In genomic region chr4:53526446-53526845, GRCm38 (mm10) we compare ENCODE assay signal across 20 mouse cellular contexts.
DNase-seq lines count a peak whose midpoint lies in the region; ATAC-seq and TF ChIP-seq lines count a peak whose summit lies in the region.
"Had no signal": no experiment of that assay in that cellular context is flagged by ENCODE, and none has a peak within 500 bp of the region (broad histone marks: within the 10 kb centered on the region; RNA-seq: fewer than 3 reads in every experiment).

No protein-coding gene starts in this region.

- H3K27me3 ChIP-seq in forebrain, embryonic 14.5 days (replicated peaks; ENCODE audit: control insufficient read depth, insufficient read depth, low read length) = no peaks in the 10 kb centered on the region
- H3K27me3 ChIP-seq in forebrain, postnatal 0 days (ENCODE audit: insufficient read depth, low read length) = no peaks in the 10 kb centered on the region
- no peaks in the 10 kb centered on the region for H3K27me3 ChIP-seq in heart, postnatal 0 days (ENCODE audit: control insufficient read depth, insufficient read depth, low read length)
- H3K27me3 ChIP-seq in stomach, embryonic 15.5 days (replicated peaks) = no peaks in the 10 kb centered on the region
- H3K27me3 ChIP-seq in stomach, postnatal 0 days (ENCODE audit: control insufficient read depth, insufficient read depth, low read length) = no peaks in the 10 kb centered on the region
- H3K27me3 ChIP-seq: forebrain, embryonic 13.5 days had no signal

- no peak overlapping the region for H3K27ac ChIP-seq in forebrain, embryonic 14.5 days (ENCODE audit: low read depth, low read length)
- H3K27ac ChIP-seq in forebrain, postnatal 0 days (ENCODE audit: low read depth, low read length) = no peak overlapping the region
- H3K27ac ChIP-seq in heart, postnatal 0 days (ENCODE audit: low read depth) = 0 out of 2 replicates have a peak overlapping the region, but pooled peaks have one; percentile 4
- peak overlapping the region; percentile 13; the same call in 1 of the 2 replicates for H3K27ac ChIP-seq in stomach, embryonic 15.5 days
- no peak overlapping the region for H3K27ac ChIP-seq in stomach, postnatal 0 days (replicated peaks)
- H3K27ac ChIP-seq: embryonic facial prominence, embryonic 10.5 days; forebrain, embryonic 13.5 days had no signal

- no peaks in the 10 kb centered on the region for H3K9me3 ChIP-seq in forebrain, embryonic 14.5 days (replicated peaks; ENCODE audit: control insufficient read depth, low read length)
- no peaks in the 10 kb centered on the region for H3K9me3 ChIP-seq in forebrain, postnatal 0 days (ENCODE audit: low read length)
- no peaks in the 10 kb centered on the region for H3K9me3 ChIP-seq in heart, postnatal 0 days (replicated peaks; ENCODE audit: control insufficient read depth, low read length)
- no peaks in the 10 kb centered on the region for H3K9me3 ChIP-seq in stomach, embryonic 15.5 days
- no peaks in the 10 kb centered on the region for H3K9me3 ChIP-seq in stomach, postnatal 0 days (ENCODE audit: control insufficient read depth, low read length)
- H3K9me3 ChIP-seq: embryonic facial prominence, embryonic 10.5 days; forebrain, embryonic 13.5 days; G1E had no signal

- 23% methylated on average over 2 of the region's 2 CpGs for WGBS in forebrain, embryonic 14.5 days
- WGBS in forebrain, postnatal 0 days = 21% methylated on average over 2 of the region's 2 CpGs
- WGBS in heart, postnatal 0 days = 35% methylated on average over 2 of the region's 2 CpGs
- 14% methylated on average over 2 of the region's 2 CpGs for WGBS in stomach, embryonic 15.5 days
- WGBS in stomach, postnatal 0 days = 11% methylated on average over 2 of the region's 2 CpGs

- H3K9ac ChIP-seq in forebrain, embryonic 14.5 days (ENCODE audit: low read length) = no peak overlapping the region
- no peak overlapping the region for H3K9ac ChIP-seq in forebrain, postnatal 0 days
- H3K9ac ChIP-seq in heart, postnatal 0 days (replicated peaks; ENCODE audit: low read depth, low read length) = no peak overlapping the region
- no peak overlapping the region for H3K9ac ChIP-seq in stomach, embryonic 15.5 days
- no peak overlapping the region for H3K9ac ChIP-seq in stomach, postnatal 0 days (ENCODE audit: low read length)
- H3K9ac ChIP-seq: forebrain, embryonic 13.5 days had no signal

- no peaks in the 10 kb centered on the region for H3K36me3 ChIP-seq in forebrain, embryonic 14.5 days (ENCODE audit: control insufficient read depth, insufficient read depth, low read length)
- 0 out of 2 replicates have a peak, but pooled peaks cover 1% of the 10 kb centered on the region for H3K36me3 ChIP-seq in forebrain, postnatal 0 days (ENCODE audit: insufficient read depth)
- H3K36me3 ChIP-seq in heart, postnatal 0 days (replicated peaks; ENCODE audit: control insufficient read depth, insufficient read depth, low read length) = no peaks in the 10 kb centered on the region; the same call in 1 of the 2 replicates
- H3K36me3 ChIP-seq in stomach, embryonic 15.5 days = 0 out of 2 replicates have a peak, but pooled peaks cover 2% of the 10 kb centered on the region
- H3K36me3 ChIP-seq in stomach, postnatal 0 days (ENCODE audit: control insufficient read depth, insufficient read depth, low read length) = 0 out of 2 replicates have a peak, but pooled peaks cover 3% of the 10 kb centered on the region
- H3K36me3 ChIP-seq: embryonic facial prominence, embryonic 10.5 days had no signal

- H3K4me3 ChIP-seq in forebrain, embryonic 14.5 days (ENCODE audit: low read depth, low read length) = no peak overlapping the region
- no peak overlapping the region for H3K4me3 ChIP-seq in forebrain, postnatal 0 days (ENCODE audit: low read depth, low read length)
- no peak overlapping the region for H3K4me3 ChIP-seq in heart, postnatal 0 days (ENCODE audit: low read depth, low read length)
- no peak overlapping the region for H3K4me3 ChIP-seq in stomach, embryonic 15.5 days (replicated peaks)
- no peak overlapping the region for H3K4me3 ChIP-seq in stomach, postnatal 0 days (ENCODE audit: low read depth, low read length)
- H3K4me3 ChIP-seq: embryonic facial prominence, embryonic 10.5 days; forebrain, embryonic 13.5 days had no signal

- H3K4me2 ChIP-seq in forebrain, embryonic 14.5 days (ENCODE audit: low read length) = no peak overlapping the region
- no peak overlapping the region for H3K4me2 ChIP-seq in forebrain, postnatal 0 days (ENCODE audit: low read depth)
- H3K4me2 ChIP-seq in heart, postnatal 0 days (ENCODE audit: low read depth, low read length) = no peak overlapping the region
- H3K4me2 ChIP-seq in stomach, embryonic 15.5 days = no peak overlapping the region
- no peak overlapping the region for H3K4me2 ChIP-seq in stomach, postnatal 0 days (replicated peaks; ENCODE audit: low read depth)
- H3K4me2 ChIP-seq: forebrain, embryonic 13.5 days had no signal

- ATAC-seq in forebrain, embryonic 14.5 days = peak; percentile 37; the same call in 1 of the 2 replicates
- ATAC-seq in forebrain, postnatal 0 days = no peak
- ATAC-seq in heart, postnatal 0 days (ENCODE audit: insufficient read depth, low read depth) = no peak
- ATAC-seq in stomach, embryonic 15.5 days (ENCODE audit: insufficient read depth, low FRiP score, low read depth) = no peak
- no peak for ATAC-seq in stomach, postnatal 0 days (ENCODE audit: low FRiP score, low TSS enrichment)
- ATAC-seq: CD4-positive, CD25-positive, alpha-beta regulatory T cell, adult 4 months; forebrain, embryonic 13.5 days; hindbrain, embryonic 16.5 days; inflammation-experienced regulatory T-cells, adult 6 months had no signal

- peaks cover 6% of the 10 kb centered on the region for H3K4me1 ChIP-seq in forebrain, embryonic 14.5 days (ENCODE audit: control insufficient read depth, insufficient read depth, low read length)
- H3K4me1 ChIP-seq in forebrain, postnatal 0 days (ENCODE audit: insufficient read depth) = no peaks in the 10 kb centered on the region
- H3K4me1 ChIP-seq in heart, postnatal 0 days (ENCODE audit: control insufficient read depth, insufficient read depth) = 0 out of 2 replicates have a peak, but pooled peaks cover 6% of the 10 kb centered on the region
- H3K4me1 ChIP-seq in stomach, embryonic 15.5 days = no peaks in the 10 kb centered on the region
- no peaks in the 10 kb centered on the region for H3K4me1 ChIP-seq in stomach, postnatal 0 days (replicated peaks; ENCODE audit: control insufficient read depth, insufficient read depth)
- H3K4me1 ChIP-seq: embryonic facial prominence, embryonic 10.5 days had no signal

- TF ChIP-seq CTCF in forebrain, postnatal 0 days (IDR thresholded peaks at IDR 0.05; ENCODE audit: low read depth) = no peak
- no peak for TF ChIP-seq CTCF in heart, postnatal 0 days (IDR thresholded peaks at IDR 0.05; ENCODE audit: low read depth)
- no peak for TF ChIP-seq CTCF in stomach, postnatal 0 days (IDR thresholded peaks at IDR 0.05; ENCODE audit: low read depth)

- DNase-seq in forebrain, embryonic 14.5 days (ENCODE audit: low spot score) = peak; percentile 55
- DNase-seq in forebrain, postnatal 0 days = no peak
- DNase-seq in heart, postnatal 0 days (ENCODE audit: low spot score) = no peak
- no peak for DNase-seq in heart, adult 18-20 months
- no peak for DNase-seq in stomach, postnatal 0 days (ENCODE audit: low spot score)
- no peak for DNase-seq in left cerebral cortex, adult 8-10 months (ENCODE audit: low spot score in 2 of 2)
- DNase-seq: adrenal gland, postnatal 10 days; B cell, adult 2 months; cerebellum, adult 11-12 months; cerebellum, adult 9-10 months; cerebellum, postnatal 36 days; gastrocnemius, postnatal 14 days; heart, postnatal 36 days had no signal

- TF ChIP-seq EP300 in heart, postnatal 0 days (IDR thresholded peaks at IDR 0.05; ENCODE audit: low read depth) = no peak
- TF ChIP-seq EP300 in stomach, postnatal 0 days (optimal IDR thresholded peaks at IDR 0.05) = no peak

Comparison
In these comparisons a context has a peak if more than half of its experiments do, and no peak if none do; other contexts are left out.
1. H3K27ac ChIP-seq: peak in heart, postnatal 0 days (single experiment) and stomach, embryonic 15.5 days (single experiment); none in forebrain, embryonic 14.5 days (single experiment), forebrain, postnatal 0 days (single experiment) and stomach, postnatal 0 days (single experiment).